In the genomic region with DNA sequence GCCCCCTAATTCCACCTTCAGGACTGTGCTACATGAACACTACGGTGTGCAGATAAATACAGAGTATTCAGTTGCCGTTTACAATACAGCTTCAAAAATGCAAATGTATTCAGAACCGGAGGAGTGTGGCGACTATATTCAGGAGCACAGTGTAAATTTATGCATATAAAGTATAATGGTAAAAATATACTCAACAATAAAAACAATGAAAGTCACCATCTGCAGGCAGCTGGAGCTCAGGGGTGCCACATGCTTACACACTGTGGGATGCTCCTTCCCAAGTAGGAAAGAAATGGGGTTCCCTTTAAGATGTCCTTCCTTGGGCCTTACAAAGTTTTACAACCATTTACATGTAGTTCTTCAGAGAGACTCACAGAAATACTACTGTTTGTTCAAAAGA, we compare ENCODE assay signal across 30 mouse cellular contexts. TPM values are rescaled to one million over a fixed set of nuclear protein-coding genes. Genes with fewer than 3 reads are reported as not detected.
DNase-seq lines count a peak whose midpoint lies in the region; ATAC-seq and TF ChIP-seq lines count a peak whose summit lies in the region.
"Had no signal": no experiment of that assay in that cellular context is flagged by ENCODE, and none has a peak within 500 bp of the region (broad histone marks: within the 10 kb centered on the region; RNA-seq: fewer than 3 reads in every experiment).

No protein-coding gene starts in this region.

- H3K27ac ChIP-seq in forebrain, embryonic 14.5 days (ENCODE audit: low read depth, low read length) = no peak overlapping the region
- no peak overlapping the region for H3K27ac ChIP-seq in forebrain, embryonic 15.5 days (replicated peaks)
- peak overlapping the region; percentile 12; the same call in 1 of the 2 replicates for H3K27ac ChIP-seq in gastrocnemius, adult 2 months
- no peak overlapping the region for H3K27ac ChIP-seq in heart, embryonic 13.5 days (replicated peaks)
- H3K27ac ChIP-seq: embryonic facial prominence, embryonic 13.5 days; embryonic facial prominence, embryonic 15.5 days; forebrain, embryonic 10.5 days; forebrain, embryonic 12.5 days had no signal

- peaks cover 8% of the 10 kb centered on the region; the same call in 1 of the 2 replicates for H3K4me1 ChIP-seq in forebrain, embryonic 14.5 days (ENCODE audit: control insufficient read depth, insufficient read depth, low read length)
- H3K4me1 ChIP-seq in forebrain, embryonic 15.5 days = peaks cover 22% of the 10 kb centered on the region
- peaks cover 88% of the 10 kb centered on the region for H3K4me1 ChIP-seq in heart, embryonic 13.5 days

- intact Hi-C loops in gastrocnemius, adult 2 months (cut with DNase I) = no loop called here
- intact Hi-C loops in gastrocnemius, postnatal 14 days (cut with DNase I; ENCODE audit: low total_unique reads) = no loop called here

- no peak for ATAC-seq in forebrain, embryonic 14.5 days
- no peak for ATAC-seq in forebrain, embryonic 15.5 days (replicated peaks)
- no peak for ATAC-seq in heart, embryonic 13.5 days (ENCODE audit: extremely low read depth, insufficient number of reproducible peaks, low FRiP score, low TSS enrichment)
- ATAC-seq: activated CD4-positive, CD25-positive, alpha-beta regulatory T cell, adult 4 months; CD4-positive, CD25-positive, alpha-beta regulatory T cell, adult 4 months; forebrain, embryonic 16.5 days; Patski had no signal

- no peak overlapping the region for H3K4me2 ChIP-seq in forebrain, embryonic 14.5 days (ENCODE audit: low read length)
- H3K4me2 ChIP-seq in forebrain, embryonic 15.5 days (replicated peaks) = no peak overlapping the region
- peak overlapping the region; percentile 5; the same call in 1 of the 2 replicates for H3K4me2 ChIP-seq in heart, embryonic 13.5 days
- H3K4me2 ChIP-seq: embryonic facial prominence, embryonic 13.5 days; embryonic facial prominence, embryonic 15.5 days; forebrain, embryonic 12.5 days had no signal

- 36% methylated on average over 4 of the region's 4 CpGs for WGBS in forebrain, embryonic 14.5 days
- 29% methylated on average over 4 of the region's 4 CpGs for WGBS in forebrain, embryonic 15.5 days
- WGBS in heart, embryonic 13.5 days = 76% methylated on average over 4 of the region's 4 CpGs

- H3K27me3 ChIP-seq in forebrain, embryonic 14.5 days (replicated peaks; ENCODE audit: control insufficient read depth, insufficient read depth, low read length) = no peaks in the 10 kb centered on the region
- no peaks in the 10 kb centered on the region for H3K27me3 ChIP-seq in forebrain, embryonic 15.5 days
- no peaks in the 10 kb centered on the region for H3K27me3 ChIP-seq in heart, embryonic 13.5 days (replicated peaks)
- H3K27me3 ChIP-seq: CH12.LX; embryonic facial prominence, embryonic 13.5 days; embryonic facial prominence, embryonic 15.5 days; Patski had no signal

- no peak overlapping the region for H3K4me3 ChIP-seq in forebrain, embryonic 14.5 days (ENCODE audit: low read depth, low read length)
- no peak overlapping the region for H3K4me3 ChIP-seq in forebrain, embryonic 15.5 days
- H3K4me3 ChIP-seq in gastrocnemius, adult 2 months = no peak overlapping the region
- H3K4me3 ChIP-seq in heart, embryonic 13.5 days = no peak overlapping the region
- H3K4me3 ChIP-seq: embryonic facial prominence, embryonic 13.5 days; embryonic facial prominence, embryonic 15.5 days; erythroblast, embryonic 14.5 days; forebrain, embryonic 10.5 days; forebrain, embryonic 12.5 days had no signal

- H3K36me3 ChIP-seq in forebrain, embryonic 14.5 days (ENCODE audit: control insufficient read depth, insufficient read depth, low read length) = 0 out of 2 replicates have a peak, but pooled peaks cover 2% of the 10 kb centered on the region
- no peaks in the 10 kb centered on the region for H3K36me3 ChIP-seq in forebrain, embryonic 15.5 days
- H3K36me3 ChIP-seq in heart, embryonic 13.5 days = peaks cover 4% of the 10 kb centered on the region; the same call in 1 of the 2 replicates
- H3K36me3 ChIP-seq: embryonic facial prominence, embryonic 15.5 days; forebrain, embryonic 12.5 days had no signal

- no peak for TF ChIP-seq CTCF in gastrocnemius, adult 2 months (IDR thresholded peaks at IDR 0.05)

- no peak for DNase-seq in forebrain, embryonic 14.5 days (ENCODE audit: low spot score)
- DNase-seq in gastrocnemius, adult 2 months = no peak
- DNase-seq in gastrocnemius, postnatal 14 days = no peak
- DNase-seq in heart, postnatal 4 days = no peak
- peak; percentile 54 for DNase-seq in brain, adult 2 months (ENCODE audit: low read depth, low spot score)
- DNase-seq: adrenal gland, adult 8-10 months; adrenal gland, postnatal 14 days; adrenal gland, postnatal 36 days; B cell, adult 2 months; cerebellum, adult 11 months; cerebellum, adult 18-20 months; cerebellum, adult 8-10 months; cerebellum, adult 9-11 months; cerebellum, postnatal 14 days; cerebellum, postnatal 36 days; embryo, embryonic 11 days had no signal

- no peaks in the 10 kb centered on the region for H3K9me3 ChIP-seq in forebrain, embryonic 14.5 days (replicated peaks; ENCODE audit: control insufficient read depth, low read length)
- H3K9me3 ChIP-seq in forebrain, embryonic 15.5 days = no peaks in the 10 kb centered on the region
- H3K9me3 ChIP-seq in heart, embryonic 13.5 days = no peaks in the 10 kb centered on the region
- H3K9me3 ChIP-seq: embryonic facial prominence, embryonic 13.5 days; embryonic facial prominence, embryonic 15.5 days; forebrain, embryonic 10.5 days; forebrain, embryonic 12.5 days; G1E had no signal

- 0 out of 2 replicates have a peak overlapping the region, but pooled peaks have one; percentile 21 for H3K9ac ChIP-seq in forebrain, embryonic 14.5 days (ENCODE audit: low read length)
- H3K9ac ChIP-seq in forebrain, embryonic 15.5 days (replicated peaks) = no peak overlapping the region
- no peak overlapping the region for H3K9ac ChIP-seq in heart, embryonic 13.5 days
- H3K9ac ChIP-seq: embryonic facial prominence, embryonic 13.5 days; embryonic facial prominence, embryonic 15.5 days; forebrain, embryonic 12.5 days had no signal

RNA-seq across cellular contexts. Expression of a gene that starts 5.8 kb away (rescaled TPM):
- 4.8 and 6.0 TPM in 2 replicates for polyA plus RNA-seq in forebrain, embryonic 14.5 days (2014; fragmentation: Nextera tagmentation; extraction: Ambion mirVana)
- polyA plus RNA-seq in forebrain, embryonic 15.5 days (2015; fragmentation: Nextera tagmentation; extraction: Ambion mirVana) = 8.9 and 9.0 TPM in 2 replicates
- 10 to 100 TPM; 18.0 to 24.6 TPM for total RNA-seq in gastrocnemius, adult 2 months (2021)
- total RNA-seq in gastrocnemius, postnatal 14 days (2021) = 10 to 100 TPM; 16.9 to 17.5 TPM
- 14.9 and 17.1 TPM in 2 replicates for polyA plus RNA-seq in heart, embryonic 13.5 days (2015; fragmentation: Nextera tagmentation; extraction: Ambion mirVana)
- total RNA-seq in heart, postnatal 4 days (2021) = 10 to 100 TPM; 68.3 to 71.7 TPM

RNA-seq across cellular contexts. Expression of a gene that starts 48.7 kb away (rescaled TPM):
- polyA plus RNA-seq in forebrain, embryonic 14.5 days (2014; fragmentation: Nextera tagmentation; extraction: Ambion mirVana) = 13.8 and 18.9 TPM in 2 replicates
- polyA plus RNA-seq in forebrain, embryonic 15.5 days (2015; fragmentation: Nextera tagmentation; extraction: Ambion mirVana) = 20.3 and 23.5 TPM in 2 replicates
- under 1 TPM in 1 of 2 experiments, not detected in 1; 0.03 TPM for total RNA-seq in gastrocnemius, adult 2 months (2021)
- under 1 TPM; 0.04 to 0.11 TPM for total RNA-seq in gastrocnemius, postnatal 14 days (2021)
- polyA plus RNA-seq in heart, embryonic 13.5 days (2015; fragmentation: Nextera tagmentation; extraction: Ambion mirVana) = 0.18 and 0.21 TPM in 2 replicates
- under 1 TPM; 0.07 to 0.16 TPM for total RNA-seq in heart, postnatal 4 days (2021)
- total RNA-seq: CH12.LX; common myeloid progenitor, adult 5-6 weeks had no signal
- polyA plus RNA-seq: CD4-positive, CD25-positive, alpha-beta regulatory T cell, adult 4 months; erythroblast, embryonic 14.5 days; G1E; Patski had no signal
